In the genomic region with DNA sequence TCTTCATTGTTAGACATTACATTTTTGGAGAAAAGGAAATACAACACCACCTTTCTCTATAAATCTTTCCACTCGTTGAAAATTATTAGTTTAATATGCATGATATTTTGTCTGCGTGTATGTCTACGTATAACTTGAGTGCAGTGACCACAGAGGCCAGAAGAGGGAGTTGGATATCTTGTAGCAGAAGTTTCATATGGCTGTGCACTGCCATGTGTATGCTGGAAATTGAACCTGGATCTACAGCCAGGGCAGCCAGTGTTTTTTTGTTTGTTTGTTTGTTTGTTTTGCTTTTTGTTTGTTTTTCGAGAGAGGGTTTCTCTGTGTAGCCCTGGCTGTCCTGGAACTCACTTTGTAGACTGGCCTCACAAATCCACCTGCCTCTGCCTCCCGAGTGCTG, we compare ENCODE assay signal across 12 mouse cellular contexts. TPM values are rescaled to one million over a fixed set of nuclear protein-coding genes. Genes with fewer than 3 reads are reported as not detected.
A peak's percentile ranks its signal among the peaks of the same experiment; 100 is the strongest.
DNase-seq lines count a peak whose midpoint lies in the region; ATAC-seq and TF ChIP-seq lines count a peak whose summit lies in the region.
"Had no signal": no experiment of that assay in that cellular context is flagged by ENCODE, and none has a peak within 500 bp of the region (broad histone marks: within the 10 kb centered on the region; RNA-seq: fewer than 3 reads in every experiment).

No protein-coding gene starts in this region.

- ATAC-seq in kidney, embryonic 14.5 days (ENCODE audit: low FRiP score, low TSS enrichment), result no peak
- no peak for ATAC-seq in midbrain, postnatal 0 days (ENCODE audit: low FRiP score)
- ATAC-seq in midbrain, embryonic 16.5 days, result no peak
- ATAC-seq in liver, postnatal 0 days, result no peak

- H3K36me3 ChIP-seq in kidney, embryonic 14.5 days (ENCODE audit: control insufficient read depth, insufficient read depth, low read length), result peaks cover 12% of the 10 kb centered on the region; the same call in 1 of the 2 replicates
- H3K36me3 ChIP-seq in midbrain, postnatal 0 days (ENCODE audit: insufficient read depth, low read length), result 0 out of 2 replicates have a peak, but pooled peaks cover 2% of the 10 kb centered on the region
- peaks cover 13% of the 10 kb centered on the region for H3K36me3 ChIP-seq in midbrain, embryonic 16.5 days (ENCODE audit: control insufficient read depth, insufficient read depth, low read length)
- peaks cover 58% of the 10 kb centered on the region for H3K36me3 ChIP-seq in E14TG2a.4 (ENCODE audit: insufficient read depth, low read length)
- peaks cover 27% of the 10 kb centered on the region for H3K36me3 ChIP-seq in liver, postnatal 0 days (replicated peaks; ENCODE audit: insufficient read depth, low read length)

- no peaks in the 10 kb centered on the region for H3K4me1 ChIP-seq in kidney, embryonic 14.5 days (ENCODE audit: control insufficient read depth, insufficient read depth, low read length)
- peaks cover 3% of the 10 kb centered on the region; the same call in 1 of the 2 replicates for H3K4me1 ChIP-seq in midbrain, postnatal 0 days (ENCODE audit: insufficient read depth, low read length)
- H3K4me1 ChIP-seq in midbrain, embryonic 16.5 days (ENCODE audit: control insufficient read depth, insufficient read depth, low read length), result no peaks in the 10 kb centered on the region
- peaks cover 32% of the 10 kb centered on the region for H3K4me1 ChIP-seq in E14TG2a.4 (replicated peaks; ENCODE audit: low read depth, low read length)
- peaks cover 16% of the 10 kb centered on the region for H3K4me1 ChIP-seq in liver, postnatal 0 days (ENCODE audit: insufficient read depth)

- TF ChIP-seq EP300 in liver, postnatal 0 days (IDR thresholded peaks at IDR 0.05; ENCODE audit: low read depth), result no peak

- no peaks in the 10 kb centered on the region for H3K27me3 ChIP-seq in kidney, embryonic 14.5 days (ENCODE audit: control insufficient read depth, insufficient read depth, low read length)
- no peaks in the 10 kb centered on the region for H3K27me3 ChIP-seq in midbrain, postnatal 0 days (ENCODE audit: insufficient read depth, low read length)
- no peaks in the 10 kb centered on the region for H3K27me3 ChIP-seq in midbrain, embryonic 16.5 days (ENCODE audit: control insufficient read depth, insufficient read depth, low read depth, low read length)
- H3K27me3 ChIP-seq in E14TG2a.4 (ENCODE audit: insufficient read depth, low read length), result peaks cover 7% of the 10 kb centered on the region
- no peaks in the 10 kb centered on the region for H3K27me3 ChIP-seq in liver, postnatal 0 days (ENCODE audit: insufficient read depth, low read length)
- H3K27me3 ChIP-seq: heart, embryonic 13.5 days; hindbrain, embryonic 13.5 days; liver, embryonic 15.5 days had no signal

- peak; percentile 39 for TF ChIP-seq CTCF in midbrain, postnatal 0 days (IDR thresholded peaks at IDR 0.05)
- peak; percentile 58 for TF ChIP-seq CTCF in E14TG2a.4 (conservative IDR thresholded peaks at IDR 0.05; ENCODE audit: low read length)
- TF ChIP-seq CTCF in liver, postnatal 0 days (IDR thresholded peaks at IDR 0.05; ENCODE audit: low read depth), result peak; percentile 57

- WGBS in kidney, embryonic 14.5 days, result 97% methylated on average over 5 of the region's 5 CpGs
- WGBS in midbrain, postnatal 0 days, result 97% methylated on average over 5 of the region's 5 CpGs
- 95% methylated on average over 5 of the region's 5 CpGs for WGBS in midbrain, embryonic 16.5 days
- WGBS in liver, postnatal 0 days (ENCODE audit: insufficient replicate concordance), result 89% methylated on average over 5 of the region's 5 CpGs

- H3K9ac ChIP-seq in kidney, embryonic 14.5 days (ENCODE audit: low read depth, low read length), result no peak overlapping the region
- no peak overlapping the region for H3K9ac ChIP-seq in midbrain, postnatal 0 days (replicated peaks; ENCODE audit: low read length, poor library complexity, severe bottlenecking)
- H3K9ac ChIP-seq in midbrain, embryonic 16.5 days (ENCODE audit: low read depth, low read length), result no peak overlapping the region
- H3K9ac ChIP-seq in liver, postnatal 0 days (replicated peaks), result no peak overlapping the region
- H3K9ac ChIP-seq: heart, embryonic 13.5 days; hindbrain, embryonic 13.5 days; liver, embryonic 15.5 days had no signal

- DNase-seq in kidney, adult 18-20 months, result peak; percentile 16
- no peak for DNase-seq in midbrain, postnatal 0 days (ENCODE audit: low spot score)
- no peak for DNase-seq in liver, postnatal 0 days
- DNase-seq in cerebellum, postnatal 14 days, result no peak
- DNase-seq: adrenal gland, adult 8-10 months had no signal

- no peak overlapping the region for H3K4me3 ChIP-seq in kidney, embryonic 14.5 days (ENCODE audit: low read length)
- no peak overlapping the region for H3K4me3 ChIP-seq in midbrain, postnatal 0 days (ENCODE audit: low read depth, low read length)
- H3K4me3 ChIP-seq in midbrain, embryonic 16.5 days (ENCODE audit: low read depth, low read length), result no peak overlapping the region
- no peak overlapping the region for H3K4me3 ChIP-seq in E14TG2a.4 (replicated peaks; ENCODE audit: low read length)
- no peak overlapping the region for H3K4me3 ChIP-seq in liver, postnatal 0 days (ENCODE audit: low read depth, low read length)
- H3K4me3 ChIP-seq: erythroblast, embryonic 14.5 days; heart, embryonic 13.5 days; hindbrain, embryonic 13.5 days; liver, embryonic 15.5 days had no signal

- H3K27ac ChIP-seq in kidney, embryonic 14.5 days (ENCODE audit: low read depth, low read length), result no peak overlapping the region
- H3K27ac ChIP-seq in midbrain, postnatal 0 days (ENCODE audit: low read depth, low read length), result no peak overlapping the region
- no peak overlapping the region for H3K27ac ChIP-seq in midbrain, embryonic 16.5 days (ENCODE audit: low read length)
- no peak overlapping the region for H3K27ac ChIP-seq in liver, postnatal 0 days (ENCODE audit: low read depth)
- H3K27ac ChIP-seq: heart, embryonic 13.5 days; hindbrain, embryonic 13.5 days; liver, embryonic 15.5 days had no signal

- H3K9me3 ChIP-seq in kidney, embryonic 14.5 days (ENCODE audit: control insufficient read depth, low read length), result no peaks in the 10 kb centered on the region
- no peaks in the 10 kb centered on the region for H3K9me3 ChIP-seq in midbrain, postnatal 0 days (ENCODE audit: low read length)
- no peaks in the 10 kb centered on the region for H3K9me3 ChIP-seq in midbrain, embryonic 16.5 days (replicated peaks; ENCODE audit: control insufficient read depth, low read length, poor library complexity, severe bottlenecking)
- no peaks in the 10 kb centered on the region for H3K9me3 ChIP-seq in E14TG2a.4 (ENCODE audit: low read length)
- H3K9me3 ChIP-seq in liver, postnatal 0 days (ENCODE audit: low read length), result no peaks in the 10 kb centered on the region
- H3K9me3 ChIP-seq: hindbrain, embryonic 13.5 days; liver, embryonic 15.5 days had no signal

- H3K4me2 ChIP-seq in kidney, embryonic 14.5 days (replicated peaks; ENCODE audit: low read depth, low read length), result no peak overlapping the region
- no peak overlapping the region for H3K4me2 ChIP-seq in midbrain, postnatal 0 days (ENCODE audit: low read depth, low read length, poor library complexity, severe bottlenecking)
- H3K4me2 ChIP-seq in midbrain, embryonic 16.5 days (ENCODE audit: low read length), result no peak overlapping the region
- H3K4me2 ChIP-seq in liver, postnatal 0 days (ENCODE audit: low read depth, low read length), result no peak overlapping the region
- H3K4me2 ChIP-seq: heart, embryonic 13.5 days; hindbrain, embryonic 13.5 days; liver, embryonic 15.5 days had no signal

RNA-seq across cellular contexts. Expression of a gene that starts 4.9 kb away (rescaled TPM):
- polyA plus RNA-seq in kidney, embryonic 14.5 days (2014; fragmentation: Nextera tagmentation; extraction: Ambion mirVana), result 0.81 and 1.3 TPM in 2 replicates
- 1.1 and 2.5 TPM in 2 replicates for total RNA-seq in midbrain, postnatal 0 days (2014; rRNA removed)
- polyA plus RNA-seq in midbrain, postnatal 0 days (2015; fragmentation: Nextera tagmentation; extraction: Ambion mirVana), result 1.3 and 1.5 TPM in 2 replicates
- 2.9 and 3.0 TPM in 2 replicates for polyA plus RNA-seq in midbrain, embryonic 16.5 days (2015; fragmentation: Nextera tagmentation; extraction: Ambion mirVana)
- polyA plus RNA-seq in liver, postnatal 0 days (2015; fragmentation: Nextera tagmentation; extraction: Ambion mirVana), result 24.8 and 28.0 TPM in 2 replicates

RNA-seq across cellular contexts. Expression of a gene that starts 28.5 kb away (rescaled TPM):
- polyA plus RNA-seq in kidney, embryonic 14.5 days (2014; fragmentation: Nextera tagmentation; extraction: Ambion mirVana), result 17.4 and 27.0 TPM in 2 replicates
- total RNA-seq in midbrain, postnatal 0 days (2014; rRNA removed), result 26.6 and 35.1 TPM in 2 replicates
- polyA plus RNA-seq in midbrain, postnatal 0 days (2015; fragmentation: Nextera tagmentation; extraction: Ambion mirVana), result 36.9 and 40.9 TPM in 2 replicates
- polyA plus RNA-seq in midbrain, embryonic 16.5 days (2015; fragmentation: Nextera tagmentation; extraction: Ambion mirVana), result 38.7 and 40.9 TPM in 2 replicates
- 19.7 and 22.0 TPM in 2 replicates for polyA plus RNA-seq in liver, postnatal 0 days (2015; fragmentation: Nextera tagmentation; extraction: Ambion mirVana)

RNA-seq across cellular contexts. Expression of a gene that starts 35.9 kb away (rescaled TPM):
- 16.5 and 17.6 TPM in 2 replicates for polyA plus RNA-seq in kidney, embryonic 14.5 days (2014; fragmentation: Nextera tagmentation; extraction: Ambion mirVana)
- 9.7 and 11.0 TPM in 2 replicates for total RNA-seq in midbrain, postnatal 0 days (2014; rRNA removed)
- polyA plus RNA-seq in midbrain, postnatal 0 days (2015; fragmentation: Nextera tagmentation; extraction: Ambion mirVana), result 11.0 and 11.6 TPM in 2 replicates
- polyA plus RNA-seq in midbrain, embryonic 16.5 days (2015; fragmentation: Nextera tagmentation; extraction: Ambion mirVana), result 12.7 and 14.4 TPM in 2 replicates
- polyA plus RNA-seq in liver, postnatal 0 days (2015; fragmentation: Nextera tagmentation; extraction: Ambion mirVana), result 8.4 and 9.4 TPM in 2 replicates

RNA-seq across cellular contexts. Expression of a gene that starts 37.7 kb away (rescaled TPM):
- polyA plus RNA-seq in kidney, embryonic 14.5 days (2014; fragmentation: Nextera tagmentation; extraction: Ambion mirVana), result 6.5 and 7.8 TPM in 2 replicates
- total RNA-seq in midbrain, postnatal 0 days (2014; rRNA removed), result 55.5 and 82.1 TPM in 2 replicates
- polyA plus RNA-seq in midbrain, postnatal 0 days (2015; fragmentation: Nextera tagmentation; extraction: Ambion mirVana), result 80.5 and 83.8 TPM in 2 replicates
- 36.7 and 43.0 TPM in 2 replicates for polyA plus RNA-seq in midbrain, embryonic 16.5 days (2015; fragmentation: Nextera tagmentation; extraction: Ambion mirVana)
- polyA plus RNA-seq in liver, postnatal 0 days (2015; fragmentation: Nextera tagmentation; extraction: Ambion mirVana), result 3.1 and 4.6 TPM in 2 replicates

RNA-seq across cellular contexts. Expression of a gene that starts 38.1 kb away (rescaled TPM):
- polyA plus RNA-seq in kidney, embryonic 14.5 days (2014; fragmentation: Nextera tagmentation; extraction: Ambion mirVana), result 15.7 and 21.8 TPM in 2 replicates
- total RNA-seq in midbrain, postnatal 0 days (2014; rRNA removed), result 27.2 and 31.7 TPM in 2 replicates
- polyA plus RNA-seq in midbrain, postnatal 0 days (2015; fragmentation: Nextera tagmentation; extraction: Ambion mirVana), result 6.1 and 8.8 TPM in 2 replicates
- polyA plus RNA-seq in midbrain, embryonic 16.5 days (2015; fragmentation: Nextera tagmentation; extraction: Ambion mirVana), result 8.0 and 9.7 TPM in 2 replicates
- polyA plus RNA-seq in liver, postnatal 0 days (2015; fragmentation: Nextera tagmentation; extraction: Ambion mirVana), result 4.1 and 4.7 TPM in 2 replicates
